Mouse (Mus musculus): ENCODE results near the gene Izumo1r. TPM values are rescaled to one million over a fixed set of nuclear protein-coding genes. Genes with fewer than 3 reads are reported as not detected.
"Not testable (repeated sequence)": the region's sequence is repeated elsewhere in the genome, so short reads cannot be mapped to it uniquely, and the experiment has no call there.

Izumo1r gene
- polyA plus RNA-seq, 1 experiment from 2014 or later, result 0.13 TPM

DNA sequence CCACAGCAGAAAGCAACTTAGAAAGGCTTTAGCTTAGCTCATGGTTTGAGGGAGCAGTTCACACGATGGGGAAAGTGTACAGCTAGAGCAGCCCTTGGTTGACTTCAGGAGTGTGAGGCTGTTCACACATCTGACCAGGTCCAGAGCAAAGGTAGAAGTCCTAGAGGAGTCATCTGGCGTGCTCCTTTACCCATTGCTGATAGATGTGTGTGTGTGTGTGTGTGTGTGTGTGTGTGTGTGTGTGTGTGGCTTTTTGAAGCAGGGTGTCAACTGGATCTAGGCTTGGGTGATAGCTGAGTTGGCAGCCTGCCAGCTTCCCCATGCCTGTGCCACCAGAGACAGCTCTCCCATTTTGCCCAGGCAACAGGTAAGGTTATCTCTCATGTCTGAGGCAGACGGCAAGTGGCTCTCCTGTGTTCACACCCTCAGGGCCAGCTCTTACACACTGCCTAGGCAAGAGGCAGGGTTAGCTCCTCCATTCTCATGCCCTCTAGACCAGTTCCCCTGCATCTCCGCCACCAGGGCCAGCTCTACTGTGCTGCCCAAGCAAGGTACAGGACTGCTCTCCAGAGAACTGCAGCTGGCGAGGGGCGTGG is 15.9 kb downstream of the Izumo1r start:
- no peak overlapping the region for H3K4me3 ChIP-seq
- 0 out of 2 replicates have a peak, but pooled peaks have one; percentile 32 for ATAC-seq (replicated peaks; ENCODE audit: insufficient number of reproducible peaks, insufficient read depth, low FRiP score, low read depth)
- H3K36me3 ChIP-seq, result no peaks in the 10 kb centered on the region
- no peak overlapping the region for H3K9ac ChIP-seq
- H3K4me1 ChIP-seq (replicated peaks), result no peaks in the 10 kb centered on the region
- H3K27ac ChIP-seq, result no peak overlapping the region
- no peak overlapping the region for H3K4me2 ChIP-seq
- peaks cover 3% of the 10 kb centered on the region; the same call in 1 of the 2 replicates for H3K27me3 ChIP-seq
- H3K9me3 ChIP-seq (replicated peaks), result no peaks in the 10 kb centered on the region
- 67% methylated on average over 6 of the region's 6 CpGs for WGBS

DNA sequence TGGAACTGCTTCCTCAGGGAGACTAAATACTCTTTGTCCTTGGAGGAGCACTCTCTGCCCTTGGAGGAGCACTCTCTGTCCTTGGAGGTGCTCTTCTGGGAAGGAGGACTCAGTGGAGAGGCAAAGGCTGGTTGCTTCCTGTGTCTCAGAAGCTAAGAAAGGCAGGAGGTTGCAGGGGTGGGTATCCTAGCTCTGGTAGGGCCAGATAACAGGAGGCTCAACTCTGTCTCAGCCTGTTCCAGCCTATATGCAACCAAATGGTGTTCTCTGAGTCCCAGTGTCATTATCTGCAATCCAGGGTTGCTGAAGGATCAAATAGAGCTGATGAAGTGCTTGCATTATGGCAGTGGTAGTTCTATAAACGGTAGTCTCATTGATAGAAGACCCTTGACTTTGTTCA is 17.8 kb downstream of the Izumo1r start:
- Histone ChIP-seq H3K27me3 (peaks cover 7% of the 10 kb centered on the region; the same call in 1 of the 2 replicates), H3K4me1 (replicated peaks) (no peaks in the 10 kb centered on the region), H3K9me3 (replicated peaks) (no peaks in the 10 kb centered on the region), H3K27ac (no peak overlapping the region), H3K36me3 (no peaks in the 10 kb centered on the region), H3K4me3 (no peak overlapping the region), H3K9ac (no peak overlapping the region), H3K4me2 (no peak overlapping the region)
- WGBS, result 74% methylated on average over 1 of the region's 1 CpGs
- no peak for ATAC-seq (replicated peaks; ENCODE audit: insufficient number of reproducible peaks, insufficient read depth, low FRiP score, low read depth)

DNA sequence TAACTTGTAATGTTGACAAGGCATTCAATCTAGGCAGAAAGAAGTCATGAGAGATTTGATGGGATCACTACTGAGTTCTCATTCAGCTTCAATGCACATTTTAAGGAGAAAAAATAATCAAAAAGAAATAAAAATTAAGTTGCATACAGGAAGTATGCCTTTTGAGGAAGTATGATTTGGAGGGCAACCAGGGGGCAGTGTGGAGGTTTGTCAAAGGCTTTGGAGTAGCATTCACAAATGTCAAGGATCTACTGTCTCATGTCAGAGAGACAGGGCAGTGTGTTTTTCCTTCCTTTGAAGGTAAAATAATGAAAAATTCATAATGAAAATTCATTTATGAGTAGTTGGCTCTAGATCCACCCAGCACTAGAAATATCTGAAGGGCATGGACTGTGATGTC is 18.6 kb downstream of the Izumo1r start:
- Histone ChIP-seq H3K9ac (no peak overlapping the region), H3K4me2 (no peak overlapping the region), H3K27ac (no peak overlapping the region), H3K4me1 (replicated peaks) (no peaks in the 10 kb centered on the region), H3K9me3 (replicated peaks) (no peaks in the 10 kb centered on the region), H3K36me3 (no peaks in the 10 kb centered on the region), H3K4me3 (no peak overlapping the region), H3K27me3 (peaks cover 4% of the 10 kb centered on the region; the same call in 1 of the 2 replicates)
- no peak for ATAC-seq (replicated peaks; ENCODE audit: insufficient number of reproducible peaks, insufficient read depth, low FRiP score, low read depth)

- Histone ChIP-seq H3K4me1 (replicated peaks) (no peaks in the 10 kb centered on the region), H3K4me2 (no peak overlapping the region), H3K27me3 (peaks cover 4% of the 10 kb centered on the region; the same call in 1 of the 2 replicates), H3K4me3 (no peak overlapping the region), H3K36me3 (no peaks in the 10 kb centered on the region), H3K9ac (no peak overlapping the region), H3K27ac (no peak overlapping the region), H3K9me3 (replicated peaks) (no peaks in the 10 kb centered on the region)
- WGBS, result 48% methylated on average over 4 of the region's 4 CpGs
- ATAC-seq (replicated peaks; ENCODE audit: insufficient number of reproducible peaks, insufficient read depth, low FRiP score, low read depth), result no peak
These were observed 19.1 kb downstream of the Izumo1r start for GRCm38 (mm10) chr9:14884641-14885040.

DNA sequence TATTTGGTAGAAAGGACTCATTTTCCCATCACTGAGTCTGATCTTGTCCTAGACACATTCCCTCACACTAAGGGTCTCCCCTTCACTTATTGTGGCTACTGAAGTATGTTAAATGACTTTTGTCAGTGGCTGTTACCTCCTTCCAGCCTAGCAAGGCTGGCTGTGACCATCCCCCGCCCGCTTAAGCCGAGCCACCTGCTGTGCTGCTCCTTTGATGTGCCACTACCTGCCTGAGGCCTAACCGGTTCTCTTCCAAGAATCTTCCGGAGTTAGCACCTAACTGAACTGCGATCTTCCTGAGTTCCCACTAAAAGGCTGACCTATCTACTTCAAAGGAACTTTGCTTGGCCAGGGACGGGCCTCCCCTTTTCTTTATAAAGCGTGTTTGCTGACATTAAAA is 27.2 kb downstream of the Izumo1r start:
- not testable (repeated sequence) for H3K9ac ChIP-seq; H3K4me3 ChIP-seq; H3K9me3 ChIP-seq (replicated peaks); H3K4me2 ChIP-seq; H3K36me3 ChIP-seq; ATAC-seq (replicated peaks; ENCODE audit: insufficient number of reproducible peaks, insufficient read depth, low FRiP score, low read depth); H3K27me3 ChIP-seq; H3K27ac ChIP-seq; H3K4me1 ChIP-seq (replicated peaks)
- WGBS, result 31% methylated on average over 8 of the region's 8 CpGs

- Histone ChIP-seq H3K4me2 (no peak overlapping the region), H3K27me3 (0 out of 2 replicates have a peak, but pooled peaks cover 4% of the 10 kb centered on the region), H3K4me1 (replicated peaks) (no peaks in the 10 kb centered on the region), H3K9ac (no peak overlapping the region), H3K36me3 (no peaks in the 10 kb centered on the region), H3K4me3 (no peak overlapping the region), H3K9me3 (replicated peaks) (no peaks in the 10 kb centered on the region), H3K27ac (no peak overlapping the region)
- WGBS, result 58% methylated on average over 5 of the region's 5 CpGs
- ATAC-seq (replicated peaks; ENCODE audit: insufficient number of reproducible peaks, insufficient read depth, low FRiP score, low read depth), result no peak
These were observed 27.8 kb downstream of the Izumo1r start for GRCm38 (mm10) chr9:14875743-14876507.

DNA sequence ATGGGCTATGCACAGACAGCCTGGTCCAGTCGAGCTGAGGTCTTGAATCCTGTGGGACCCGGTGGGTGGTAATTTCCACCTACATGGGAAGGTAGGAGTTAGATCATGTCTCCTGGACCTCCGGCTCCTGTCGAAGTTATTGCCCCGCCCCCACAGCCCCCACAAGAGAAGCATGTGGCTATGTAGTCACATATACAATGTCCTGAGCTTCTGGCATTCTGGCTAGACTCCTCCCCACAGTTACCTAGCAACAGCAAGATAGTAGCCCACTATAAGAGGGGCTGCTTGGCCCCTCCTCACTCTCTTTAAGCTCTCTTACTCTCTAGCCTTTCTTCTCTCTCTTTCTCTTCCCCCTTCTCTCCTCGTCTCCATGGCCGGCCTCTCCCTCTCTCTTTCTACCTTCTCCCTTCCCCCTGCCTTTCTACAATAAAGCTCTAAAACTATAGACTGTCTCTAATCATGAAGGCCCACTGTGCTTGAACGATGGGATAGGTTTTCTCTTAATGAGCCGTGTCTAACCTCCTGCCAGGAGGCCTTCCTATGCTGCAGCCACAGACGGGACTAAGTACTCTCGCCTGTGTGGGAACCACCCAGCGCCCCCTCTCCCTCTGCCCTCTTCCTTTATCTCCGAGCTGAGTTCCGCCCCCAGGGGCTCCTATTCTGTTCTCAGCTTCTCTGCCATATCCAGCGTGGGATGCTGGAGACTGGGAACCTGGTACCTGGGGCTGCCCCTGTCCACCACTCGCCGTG is 31.4 kb downstream of the Izumo1r start:
- no peak for ATAC-seq (replicated peaks; ENCODE audit: insufficient number of reproducible peaks, insufficient read depth, low FRiP score, low read depth)
- no peaks in the 10 kb centered on the region for H3K9me3 ChIP-seq (replicated peaks)
- H3K27me3 ChIP-seq, result 0 out of 2 replicates have a peak, but pooled peaks cover 4% of the 10 kb centered on the region
- no peaks in the 10 kb centered on the region for H3K4me1 ChIP-seq (replicated peaks)
- no peak overlapping the region for H3K4me2 ChIP-seq
- no peak overlapping the region for H3K4me3 ChIP-seq
- no peak overlapping the region for H3K27ac ChIP-seq
- no peak overlapping the region for H3K9ac ChIP-seq
- WGBS, result 50% methylated on average over 17 of the region's 17 CpGs
- H3K36me3 ChIP-seq, result no peaks in the 10 kb centered on the region

- H3K4me3 ChIP-seq, result no peak overlapping the region
- ATAC-seq (replicated peaks; ENCODE audit: insufficient number of reproducible peaks, insufficient read depth, low FRiP score, low read depth), result no peak
- 60% methylated on average over 3 of the region's 3 CpGs for WGBS
- no peaks in the 10 kb centered on the region for H3K9me3 ChIP-seq (replicated peaks)
- H3K4me1 ChIP-seq (replicated peaks), result no peaks in the 10 kb centered on the region
- no peak overlapping the region for H3K4me2 ChIP-seq
- H3K27ac ChIP-seq, result no peak overlapping the region
- no peak overlapping the region for H3K9ac ChIP-seq
- peaks cover 9% of the 10 kb centered on the region; the same call in 1 of the 2 replicates for H3K27me3 ChIP-seq
- H3K36me3 ChIP-seq, result no peaks in the 10 kb centered on the region
These were observed 32.2 kb downstream of the Izumo1r start for GRCm38 (mm10) chr9:14871536-14871935.

- Histone ChIP-seq H3K27ac (no peak overlapping the region), H3K9me3 (replicated peaks) (no peaks in the 10 kb centered on the region), H3K36me3 (no peaks in the 10 kb centered on the region), H3K4me2 (no peak overlapping the region), H3K4me3 (no peak overlapping the region), H3K27me3 (peaks cover 15% of the 10 kb centered on the region; the same call in 1 of the 2 replicates), H3K4me1 (replicated peaks) (no peaks in the 10 kb centered on the region), H3K9ac (no peak overlapping the region)
- ATAC-seq (replicated peaks; ENCODE audit: insufficient number of reproducible peaks, insufficient read depth, low FRiP score, low read depth), result no peak
- WGBS, result 85% methylated on average over 10 of the region's 10 CpGs
These were observed 32.9 kb downstream of the Izumo1r start for GRCm38 (mm10) chr9:14870802-14871201.

GRCm38 (mm10) chr9:14870377-14870776 is 33.4 kb downstream of the Izumo1r start:
- 86% methylated on average over 2 of the region's 2 CpGs for WGBS
- no peaks in the 10 kb centered on the region for H3K36me3 ChIP-seq

GRCm38 (mm10) chr9:14868326-14868725 is 35.4 kb downstream of the Izumo1r start:
- H3K9ac ChIP-seq, result no peak overlapping the region
- no peak overlapping the region for H3K4me3 ChIP-seq
- no peaks in the 10 kb centered on the region for H3K4me1 ChIP-seq (replicated peaks)
- H3K27ac ChIP-seq, result no peak overlapping the region
- H3K4me2 ChIP-seq, result no peak overlapping the region
- no peaks in the 10 kb centered on the region for H3K36me3 ChIP-seq
- ATAC-seq (replicated peaks; ENCODE audit: insufficient number of reproducible peaks, insufficient read depth, low FRiP score, low read depth), result no peak
- peaks cover 34% of the 10 kb centered on the region; the same call in 1 of the 2 replicates for H3K27me3 ChIP-seq
- H3K9me3 ChIP-seq (replicated peaks), result no peaks in the 10 kb centered on the region
- whole genome bisulfite sequencing, result 90% methylated on average over 8 of the region's 8 CpGs

More at GRCm38 (mm10) chr9:14870377-14870776, 33.4 kb downstream of the Izumo1r start:
- no peak for ATAC-seq (replicated peaks; ENCODE audit: insufficient number of reproducible peaks, insufficient read depth, low FRiP score, low read depth)
- Histone ChIP-seq H3K27ac (no peak overlapping the region), H3K27me3 (peaks cover 20% of the 10 kb centered on the region; the same call in 1 of the 2 replicates), H3K4me1 (replicated peaks) (no peaks in the 10 kb centered on the region), H3K4me2 (no peak overlapping the region), H3K4me3 (no peak overlapping the region), H3K9me3 (replicated peaks) (no peaks in the 10 kb centered on the region), H3K9ac (no peak overlapping the region)
